In the genomic region with DNA sequence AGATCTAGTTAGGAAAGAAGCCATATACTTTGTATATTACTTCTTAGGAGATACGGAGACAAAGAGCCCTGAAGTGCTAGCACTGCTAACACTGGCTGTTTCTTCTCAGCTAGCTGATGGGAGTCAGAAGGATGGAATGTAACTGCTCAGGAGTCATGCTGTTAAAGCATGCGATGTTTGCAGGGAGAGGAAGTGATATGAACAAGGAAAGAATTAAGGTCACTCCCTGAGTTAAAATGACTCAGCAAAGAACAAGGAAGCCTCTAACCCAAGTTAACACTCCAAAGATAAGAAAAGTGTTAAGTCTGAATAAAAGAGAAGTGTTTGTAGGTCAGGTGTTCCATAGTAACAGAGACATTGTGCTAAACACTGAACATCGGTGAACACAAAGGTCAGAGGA, we compare ENCODE assay signal across 1 mouse cellular context.
TF ChIP-seq lines count a peak whose summit lies in the region.

No protein-coding gene starts in this region.

TF ChIP-seq in MEL, 35 proteins besides CTCF, POLR2A, EP300 and RAD21 (continued from another document):
- TF ChIP-seq JUND (IDR thresholded peaks at IDR 0.05; ENCODE audit: low read depth, low read length) = no peak
- no peak for TF ChIP-seq MAX (IDR thresholded peaks at IDR 0.05; ENCODE audit: low read length)
